Mouse (Mus musculus): ENCODE results near the gene Ctsw. TPM values are rescaled to one million over a fixed set of nuclear protein-coding genes. Genes with fewer than 3 reads are reported as not detected.

Gene Ctsw
- polyA plus RNA-seq, 1 experiment from 2014 or later, result 0.54 TPM

DNA sequence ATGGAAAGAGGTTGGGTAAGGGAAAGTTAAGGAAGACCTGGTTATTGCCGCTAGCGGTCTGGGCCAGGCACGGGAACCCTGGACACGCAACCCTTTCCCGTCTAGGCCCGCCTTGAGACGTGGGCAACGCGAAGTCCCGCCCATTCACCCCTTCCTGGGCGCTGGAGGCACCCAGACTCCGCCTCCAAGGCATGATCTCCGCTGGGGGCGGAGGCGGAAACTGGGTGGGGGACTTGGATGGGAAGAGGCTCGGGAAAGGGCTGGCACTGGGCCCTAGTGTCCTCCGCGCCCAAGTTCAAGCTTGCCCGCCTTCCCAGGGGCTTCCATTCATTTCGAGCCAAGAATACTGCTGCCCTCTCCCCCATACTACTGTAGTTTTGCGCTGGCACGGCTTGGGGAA lies 5.4 kb upstream of the Ctsw start, which contains the start of gene Efemp2:
Gene Efemp2 (plus strand): TSS at position 235 of the 400 bp plus-strand sequence.
- Histone ChIP-seq H3K36me3 (ENCODE audit: control insufficient read depth, insufficient read depth, low read length) (peaks cover 19% of the 10 kb centered on the region; the same call in 1 of the 2 replicates), H3K4me1 (ENCODE audit: control insufficient read depth, insufficient read depth, low read length) (peaks cover 20% of the 10 kb centered on the region; the same call in 1 of the 2 replicates), H3K4me2 (replicated peaks; ENCODE audit: low read depth, low read length) (peak within 1 kb of the TSS; percentile 78), H3K9me3 (ENCODE audit: control insufficient read depth, low read length) (no peaks in the 10 kb centered on the region), H3K4me3 (ENCODE audit: low read length) (peak within 1 kb of the TSS; percentile 66), H3K27ac (ENCODE audit: low read depth, low read length) (peak within 1 kb of the TSS; percentile 91), H3K27me3 (ENCODE audit: control insufficient read depth, insufficient read depth, low read length) (no peaks in the 10 kb centered on the region), H3K9ac (ENCODE audit: low read depth, low read length) (peak within 1 kb of the TSS; percentile 86)
- ATAC-seq (ENCODE audit: low FRiP score, low TSS enrichment), result peak; percentile 71
- WGBS, result under 1% methylated on average over 22 of the region's 22 CpGs

DNA sequence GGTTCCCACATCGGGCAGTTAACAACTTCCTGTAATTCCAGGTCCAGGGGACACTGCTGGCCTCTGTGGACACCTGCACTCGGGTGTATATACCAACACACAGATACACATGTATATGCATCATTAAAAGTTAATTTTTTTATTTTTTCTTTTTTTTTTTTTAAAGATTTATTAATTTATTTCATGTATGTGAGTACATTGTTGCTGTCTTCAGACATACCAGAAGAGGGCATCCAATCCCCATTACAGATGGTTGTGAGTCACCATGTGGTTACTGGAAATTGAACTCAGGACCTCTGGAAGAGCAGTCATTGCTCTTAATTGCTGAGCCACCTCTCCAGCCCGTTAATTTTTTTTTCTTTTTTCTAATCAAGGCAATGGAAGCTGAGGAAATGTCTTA lies 4.5 kb upstream of the Ctsw start:
- H3K27ac ChIP-seq (ENCODE audit: low read depth, low read length), result no peak overlapping the region

DNA sequence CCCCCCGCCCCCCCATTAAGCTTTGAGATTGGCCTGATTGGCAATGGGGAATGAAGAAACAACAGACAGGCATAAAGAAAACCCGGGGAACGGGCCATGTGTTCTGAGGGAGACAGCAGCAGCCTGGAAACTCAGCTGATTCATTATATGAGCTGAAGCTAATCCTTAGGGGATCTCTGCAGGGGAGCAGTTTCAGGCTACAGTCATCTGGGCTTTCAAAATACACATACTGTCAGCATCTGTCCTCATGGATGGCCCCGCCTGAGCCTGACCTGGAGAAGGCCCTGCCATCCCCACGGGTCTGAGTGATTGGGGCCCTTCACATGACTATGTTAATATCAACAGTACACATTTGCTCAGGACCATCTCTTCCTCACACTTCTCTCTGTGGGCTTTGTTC lies 3.5 kb upstream of the Ctsw start:
- H3K27ac ChIP-seq (ENCODE audit: low read depth, low read length), result no peak overlapping the region
- H3K4me2 ChIP-seq (replicated peaks; ENCODE audit: low read depth, low read length), result no peak overlapping the region
- H3K4me1 ChIP-seq (ENCODE audit: control insufficient read depth, insufficient read depth, low read length), result peaks cover 20% of the 10 kb centered on the region; the same call in 1 of the 2 replicates
- 59% methylated on average over 5 of the region's 5 CpGs for WGBS
- H3K27me3 ChIP-seq (ENCODE audit: control insufficient read depth, insufficient read depth, low read length), result no peaks in the 10 kb centered on the region
- no peak overlapping the region for H3K9ac ChIP-seq (ENCODE audit: low read depth, low read length)
- ATAC-seq (ENCODE audit: low FRiP score, low TSS enrichment), result no peak
- H3K4me3 ChIP-seq (ENCODE audit: low read length), result no peak overlapping the region
- H3K9me3 ChIP-seq (ENCODE audit: control insufficient read depth, low read length), result no peaks in the 10 kb centered on the region
- H3K36me3 ChIP-seq (ENCODE audit: control insufficient read depth, insufficient read depth, low read length), result peaks cover 10% of the 10 kb centered on the region

More for the DNA sequence above, 4.5 kb upstream of the Ctsw start:
- Histone ChIP-seq H3K4me1 (ENCODE audit: control insufficient read depth, insufficient read depth, low read length) (peaks cover 20% of the 10 kb centered on the region; the same call in 1 of the 2 replicates), H3K4me2 (replicated peaks; ENCODE audit: low read depth, low read length) (no peak overlapping the region), H3K9me3 (ENCODE audit: control insufficient read depth, low read length) (no peaks in the 10 kb centered on the region), H3K27me3 (ENCODE audit: control insufficient read depth, insufficient read depth, low read length) (no peaks in the 10 kb centered on the region), H3K9ac (ENCODE audit: low read depth, low read length) (no peak overlapping the region), H3K36me3 (ENCODE audit: control insufficient read depth, insufficient read depth, low read length) (peaks cover 10% of the 10 kb centered on the region; the same call in 1 of the 2 replicates), H3K4me3 (ENCODE audit: low read length) (no peak overlapping the region)
- ATAC-seq (ENCODE audit: low FRiP score, low TSS enrichment), result no peak
- WGBS, result 81% methylated on average over 3 of the region's 3 CpGs

DNA sequence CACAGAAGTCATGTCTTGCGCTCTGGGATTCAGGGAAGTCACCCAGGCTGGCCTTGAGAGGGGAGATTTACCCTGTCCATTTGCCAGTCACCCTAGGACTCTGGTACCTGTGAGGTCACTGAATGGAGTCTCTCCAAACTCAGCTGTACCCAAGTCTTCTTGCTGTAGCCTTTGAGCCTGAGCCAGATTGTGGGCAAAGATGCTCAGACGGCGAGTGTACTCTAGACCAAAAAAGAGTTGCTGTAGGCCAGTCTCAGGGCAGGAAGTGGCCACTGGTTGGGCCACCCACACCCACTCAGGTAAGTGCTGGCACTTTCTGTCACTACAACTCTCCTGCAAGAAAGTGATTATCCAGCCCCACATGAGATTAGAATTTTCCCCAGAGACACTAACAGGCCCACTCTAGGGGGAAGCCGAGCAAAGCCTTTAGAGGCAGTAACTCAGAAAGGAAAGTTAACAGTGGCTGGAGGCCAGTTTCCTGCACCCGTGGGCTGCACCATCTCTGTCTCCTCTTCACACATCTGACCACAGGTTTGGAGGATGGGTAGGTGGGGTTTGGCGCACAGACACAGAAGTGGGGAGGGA lies 1.3 kb downstream of the Ctsw start:
- Histone ChIP-seq H3K9ac (ENCODE audit: low read depth, low read length) (no peak overlapping the region), H3K4me1 (ENCODE audit: control insufficient read depth, insufficient read depth, low read length) (no peaks in the 10 kb centered on the region), H3K27me3 (ENCODE audit: control insufficient read depth, insufficient read depth, low read length) (no peaks in the 10 kb centered on the region), H3K9me3 (ENCODE audit: control insufficient read depth, low read length) (no peaks in the 10 kb centered on the region), H3K4me2 (replicated peaks; ENCODE audit: low read depth, low read length) (no peak overlapping the region), H3K4me3 (ENCODE audit: low read length) (no peak overlapping the region), H3K27ac (ENCODE audit: low read depth, low read length) (no peak overlapping the region), H3K36me3 (ENCODE audit: control insufficient read depth, insufficient read depth, low read length) (peaks cover 52% of the 10 kb centered on the region)
- WGBS, result 94% methylated on average over 6 of the region's 6 CpGs
- no peak for ATAC-seq (ENCODE audit: low FRiP score, low TSS enrichment)

DNA sequence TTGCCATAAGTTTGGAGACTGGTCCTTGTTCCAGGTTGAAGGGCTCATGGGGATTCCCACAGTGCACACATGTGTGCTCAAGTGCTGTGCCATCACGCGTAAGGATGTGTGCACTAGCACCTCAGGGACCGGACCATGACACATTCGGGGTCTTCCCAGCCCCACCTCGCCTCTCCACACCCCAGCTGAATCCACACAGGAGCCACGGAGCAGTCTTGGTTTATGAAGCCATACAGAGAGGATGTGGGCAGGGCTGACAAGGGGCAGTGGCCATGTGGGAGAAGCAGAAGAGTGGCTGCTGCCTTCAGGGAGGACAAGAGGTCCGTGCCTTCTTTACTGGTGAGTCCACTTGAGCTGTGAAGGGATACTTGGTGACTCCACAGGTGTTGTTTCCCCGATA lies 3.3 kb downstream of the Ctsw start:
- WGBS, result 94% methylated on average over 8 of the region's 8 CpGs
- H3K27me3 ChIP-seq (ENCODE audit: control insufficient read depth, insufficient read depth, low read length), result no peaks in the 10 kb centered on the region
- no peak overlapping the region for H3K9ac ChIP-seq (ENCODE audit: low read depth, low read length)
- 0 out of 2 replicates have a peak, but pooled peaks cover 7% of the 10 kb centered on the region for H3K4me1 ChIP-seq (ENCODE audit: control insufficient read depth, insufficient read depth, low read length)
- H3K9me3 ChIP-seq (ENCODE audit: control insufficient read depth, low read length), result no peaks in the 10 kb centered on the region
- no peak overlapping the region for H3K4me2 ChIP-seq (replicated peaks; ENCODE audit: low read depth, low read length)
- no peak overlapping the region for H3K4me3 ChIP-seq (ENCODE audit: low read length)
- no peak overlapping the region for H3K27ac ChIP-seq (ENCODE audit: low read depth, low read length)
- no peak for ATAC-seq (ENCODE audit: low FRiP score, low TSS enrichment)
- peaks cover 56% of the 10 kb centered on the region for H3K36me3 ChIP-seq (ENCODE audit: control insufficient read depth, insufficient read depth, low read length)

DNA sequence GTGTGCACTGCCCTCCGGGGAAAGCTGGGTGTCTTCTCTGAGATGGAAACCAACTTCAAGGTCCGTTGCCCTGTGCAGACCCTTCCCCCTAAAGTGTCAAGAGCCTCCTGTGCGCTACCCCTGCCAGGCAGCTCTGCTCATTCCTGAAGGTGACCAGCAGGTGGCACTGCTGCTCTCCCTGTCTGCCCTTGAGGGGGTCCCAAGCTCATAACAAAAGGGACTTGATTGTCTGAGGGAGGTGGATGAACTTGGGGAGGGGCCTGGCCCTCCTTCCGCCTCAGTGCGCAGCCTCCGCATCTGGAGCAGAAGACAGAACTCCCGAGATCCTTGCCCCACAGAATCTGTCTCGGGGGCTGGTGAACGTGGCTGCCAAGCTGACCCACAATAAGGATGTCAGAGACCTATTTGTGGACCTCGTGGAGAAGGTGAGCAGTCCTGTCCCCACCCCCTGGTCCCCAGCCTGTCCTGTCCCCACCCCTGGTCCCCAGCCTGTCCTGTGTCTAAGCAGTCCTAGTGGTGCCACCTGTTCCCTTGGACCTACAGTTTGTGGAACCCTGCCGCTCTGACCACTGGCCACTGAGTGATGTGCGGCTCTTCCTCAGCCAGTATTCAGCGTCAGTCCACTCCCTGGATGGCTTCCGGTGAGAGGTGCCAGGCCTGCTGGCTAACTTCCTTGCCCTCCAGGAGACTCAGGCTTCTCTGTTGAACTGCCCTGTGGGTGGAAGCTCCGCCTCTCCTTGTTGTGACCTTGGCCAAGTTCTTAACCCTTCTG lies 4.3 kb downstream of the Ctsw start:
- H3K4me2 ChIP-seq (replicated peaks; ENCODE audit: low read depth, low read length), result peak overlapping the region; percentile 19
- peaks cover 56% of the 10 kb centered on the region for H3K36me3 ChIP-seq (ENCODE audit: control insufficient read depth, insufficient read depth, low read length)
- peak overlapping the region; percentile 15; the same call in 1 of the 2 replicates for H3K27ac ChIP-seq (ENCODE audit: low read depth, low read length)
- H3K27me3 ChIP-seq (ENCODE audit: control insufficient read depth, insufficient read depth, low read length), result no peaks in the 10 kb centered on the region
- no peaks in the 10 kb centered on the region for H3K9me3 ChIP-seq (ENCODE audit: control insufficient read depth, low read length)
- 40% methylated on average over 15 of the region's 15 CpGs for WGBS
- H3K4me3 ChIP-seq (ENCODE audit: low read length), result 0 out of 2 replicates have a peak overlapping the region, but pooled peaks have one; percentile 9
- H3K4me1 ChIP-seq (ENCODE audit: control insufficient read depth, insufficient read depth, low read length), result 0 out of 2 replicates have a peak, but pooled peaks cover 7% of the 10 kb centered on the region
- ATAC-seq (ENCODE audit: low FRiP score, low TSS enrichment), result peak; percentile 50
- H3K9ac ChIP-seq (ENCODE audit: low read depth, low read length), result peak overlapping the region; percentile 36; the same call in 1 of the 2 replicates

DNA sequence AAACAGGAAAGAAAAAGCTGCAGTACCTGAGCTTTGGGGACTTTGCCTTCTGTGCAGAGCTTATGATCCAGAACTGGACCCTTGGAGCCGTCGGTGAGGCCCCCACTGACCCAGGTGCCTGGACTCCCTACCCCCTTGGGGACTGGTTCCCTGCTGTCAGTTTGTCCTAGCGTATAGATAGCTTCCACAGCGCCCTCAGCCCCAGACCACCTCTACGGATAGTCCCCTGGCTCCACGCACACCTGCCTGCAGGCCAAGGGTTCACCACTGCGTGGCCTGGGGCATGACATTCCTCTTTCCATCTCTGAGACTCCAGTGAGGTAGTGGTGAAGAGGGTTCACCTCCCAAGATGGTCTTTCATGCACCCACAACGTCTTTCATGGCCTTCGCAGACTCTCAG lies 5.1 kb downstream of the Ctsw start:
- WGBS, result 90% methylated on average over 9 of the region's 9 CpGs
- Histone ChIP-seq H3K36me3 (ENCODE audit: control insufficient read depth, insufficient read depth, low read length) (peaks cover 56% of the 10 kb centered on the region), H3K27ac (ENCODE audit: low read depth, low read length) (no peak overlapping the region), H3K9ac (ENCODE audit: low read depth, low read length) (no peak overlapping the region), H3K4me2 (replicated peaks; ENCODE audit: low read depth, low read length) (no peak overlapping the region), H3K4me1 (ENCODE audit: control insufficient read depth, insufficient read depth, low read length) (0 out of 2 replicates have a peak, but pooled peaks cover 7% of the 10 kb centered on the region), H3K4me3 (ENCODE audit: low read length) (no peak overlapping the region), H3K27me3 (ENCODE audit: control insufficient read depth, insufficient read depth, low read length) (no peaks in the 10 kb centered on the region), H3K9me3 (ENCODE audit: control insufficient read depth, low read length) (no peaks in the 10 kb centered on the region)
- no peak for ATAC-seq (ENCODE audit: low FRiP score, low TSS enrichment)

DNA sequence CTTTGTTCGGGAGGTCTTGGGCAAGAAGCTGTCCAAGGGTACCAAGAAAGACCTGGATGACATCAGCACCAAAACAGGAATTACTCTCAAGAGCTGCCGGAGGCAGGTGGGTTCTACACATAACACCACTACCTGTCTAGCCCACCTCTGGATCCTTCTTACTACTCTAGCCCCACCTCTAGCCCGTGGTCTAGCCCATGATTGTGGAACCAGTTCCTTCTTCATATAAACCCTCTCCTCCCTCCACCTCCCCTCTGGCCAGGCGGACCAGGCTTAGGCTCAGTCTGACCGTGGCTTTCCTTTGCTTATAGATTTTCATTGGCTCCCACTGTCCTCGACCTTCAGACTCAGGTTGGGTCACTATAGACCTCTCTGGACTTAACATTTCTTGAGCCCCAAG lies 6.9 kb downstream of the Ctsw start:
- no peak for ATAC-seq (ENCODE audit: low FRiP score, low TSS enrichment)
- Histone ChIP-seq H3K9me3 (ENCODE audit: control insufficient read depth, low read length) (no peaks in the 10 kb centered on the region), H3K27ac (ENCODE audit: low read depth, low read length) (no peak overlapping the region), H3K4me3 (ENCODE audit: low read length) (peak overlapping the region; percentile 66), H3K4me2 (replicated peaks; ENCODE audit: low read depth, low read length) (peak overlapping the region; percentile 95), H3K36me3 (ENCODE audit: control insufficient read depth, insufficient read depth, low read length) (peaks cover 43% of the 10 kb centered on the region), H3K4me1 (ENCODE audit: control insufficient read depth, insufficient read depth, low read length) (0 out of 2 replicates have a peak, but pooled peaks cover 9% of the 10 kb centered on the region), H3K27me3 (ENCODE audit: control insufficient read depth, insufficient read depth, low read length) (no peaks in the 10 kb centered on the region), H3K9ac (ENCODE audit: low read depth, low read length) (peak overlapping the region; percentile 28; the same call in 1 of the 2 replicates)
- 91% methylated on average over 6 of the region's 6 CpGs for WGBS

Measured in kidney, embryonic 14.5 days (tissue).